Mouse (Mus musculus) mouse embryonic stem cell (cell line): ENCODE data around the gene Fam49a.

ENCODE experiments used
- in situ Hi-C, 2 experiments: fragments of 300-500 bp; cut with MboI; formaldehyde crosslinking; loops; 1 replicate in 1 of 2; 3 replicates in 1 of 2; pipeline ENCODE4 v1.14.3; 2019 to 2020; ENCODE audit warnings: low sequenced_read_pairs in 2 of 2, low pct_unique_long_range_greater_than_20kb in 1 of 2, mixed read lengths in 1 of 2; ENCODE audit not compliant: unreplicated experiment in 1 of 2

Gene Fam49a

DNA sequence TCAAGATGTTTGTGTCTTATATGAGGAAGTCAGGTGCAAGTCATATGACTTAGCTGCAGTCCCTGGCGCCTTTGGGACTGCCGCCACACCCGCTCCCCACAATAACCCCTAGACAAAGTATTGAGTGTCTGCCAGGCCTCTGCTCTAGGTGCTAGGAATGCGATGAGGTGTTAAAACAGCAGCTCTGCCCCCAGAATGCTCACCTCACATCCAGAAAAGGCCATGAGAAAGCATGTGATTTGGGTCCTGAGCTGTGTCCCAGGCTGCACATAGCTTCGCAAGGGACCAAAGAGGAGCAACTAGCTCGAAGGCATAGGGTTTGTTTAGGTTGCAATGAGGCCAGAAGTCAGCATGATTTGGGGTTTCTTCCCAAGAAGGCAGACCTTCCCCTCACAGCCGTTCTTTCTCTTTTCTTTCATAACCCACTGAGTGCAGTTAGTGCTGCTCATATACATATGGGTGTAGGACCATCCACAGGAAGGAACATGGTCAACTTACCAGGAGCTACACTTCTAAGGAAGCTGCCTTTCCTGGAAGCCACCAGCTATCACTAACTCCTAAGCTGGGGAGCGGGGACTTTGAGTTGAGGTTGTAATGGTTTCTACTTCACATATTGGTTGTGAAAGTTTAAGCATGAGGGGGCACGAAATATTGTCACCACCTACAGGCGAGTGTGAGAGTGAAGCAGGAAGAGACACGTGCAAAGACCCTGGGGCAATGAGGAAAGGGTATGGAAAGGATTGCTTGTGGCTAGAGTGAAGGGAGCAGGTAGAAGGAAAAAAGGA is 71.8 kb downstream of the Fam49a start:
- in situ Hi-C loops, result no loop called here

DNA sequence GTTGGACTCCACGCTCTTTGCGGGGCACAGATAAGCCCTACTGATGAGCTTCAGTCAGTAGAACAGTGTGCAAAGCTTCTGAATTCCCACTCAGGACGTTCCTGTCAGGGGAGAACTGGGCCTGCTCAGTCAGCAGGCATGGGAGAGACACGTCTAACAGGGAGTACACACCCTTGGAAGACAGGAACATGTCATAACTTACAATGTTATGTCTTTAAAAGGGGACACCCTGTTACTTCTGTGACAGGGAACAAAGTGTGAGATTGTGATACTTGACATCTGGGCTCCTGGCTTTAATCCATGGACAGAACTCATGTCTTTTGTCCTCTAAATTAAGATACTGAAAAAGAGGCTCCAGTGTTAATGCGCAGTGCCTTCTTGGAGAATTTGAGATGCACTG is 72.5 kb downstream of the Fam49a start:
- in situ Hi-C loops, result no loop called here

- in situ Hi-C loops, result no loop called here
Observed at GRCm38 (mm10) chr12:12335566-12335965, 73.6 kb downstream of the Fam49a start.

DNA sequence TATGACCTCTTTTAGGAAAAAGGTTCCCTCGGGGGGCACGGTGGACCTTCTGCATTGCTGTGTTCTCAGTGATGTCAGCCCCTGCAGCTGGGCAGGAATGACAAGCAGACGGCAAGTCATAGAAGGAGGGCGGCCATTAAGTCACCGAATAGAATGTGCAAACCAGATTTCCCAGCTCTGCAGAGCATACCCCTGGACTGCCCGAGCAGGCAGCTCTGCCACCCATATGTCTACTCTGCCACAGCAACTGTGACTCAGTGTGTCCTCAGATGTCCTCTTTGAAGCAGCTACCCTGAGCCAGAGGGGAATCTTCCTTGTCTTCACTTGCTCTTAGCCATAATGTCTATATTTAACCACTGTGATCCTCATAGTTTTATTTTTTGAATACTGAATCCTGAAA is 75.4 kb downstream of the Fam49a start:
- in situ Hi-C loops, result no loop called here

- in situ Hi-C loops, result no loop called here
Observed at GRCm38 (mm10) chr12:12343320-12343719, 81.4 kb downstream of the Fam49a start.

- in situ Hi-C loops, result no loop called here
Observed at GRCm38 (mm10) chr12:12348625-12349024, 86.7 kb downstream of the Fam49a start.

- in situ Hi-C loops, result no loop called here
Observed at GRCm38 (mm10) chr12:12349645-12350288, 87.8 kb downstream of the Fam49a start.

- in situ Hi-C loops, result no loop called here
Observed at GRCm38 (mm10) chr12:12351816-12352552, 90.0 kb downstream of the Fam49a start.

GRCm38 (mm10) chr12:12354115-12354653 is 92.2 kb downstream of the Fam49a start:
- in situ Hi-C loops, result no loop called here

DNA sequence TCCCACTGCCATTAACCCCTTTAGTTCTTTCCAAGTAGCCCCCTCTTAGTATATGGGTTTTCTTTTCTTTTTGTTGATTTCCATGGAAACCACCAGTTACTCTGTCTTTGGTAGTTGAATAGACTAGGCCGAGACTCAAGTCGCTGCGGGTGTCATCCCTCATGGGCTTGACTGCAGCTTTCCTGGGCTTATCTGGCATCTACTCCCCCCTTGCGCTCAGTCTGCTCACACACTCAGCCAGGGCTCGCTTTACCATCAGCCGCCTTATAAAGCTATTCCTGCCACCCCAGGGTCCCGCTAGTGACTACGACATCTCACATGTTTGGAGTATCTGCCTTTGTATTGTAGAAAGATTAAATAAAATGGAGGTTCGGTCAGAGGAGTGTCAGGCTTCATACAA is 94.1 kb downstream of the Fam49a start:
- in situ Hi-C loops, result no loop called here

DNA sequence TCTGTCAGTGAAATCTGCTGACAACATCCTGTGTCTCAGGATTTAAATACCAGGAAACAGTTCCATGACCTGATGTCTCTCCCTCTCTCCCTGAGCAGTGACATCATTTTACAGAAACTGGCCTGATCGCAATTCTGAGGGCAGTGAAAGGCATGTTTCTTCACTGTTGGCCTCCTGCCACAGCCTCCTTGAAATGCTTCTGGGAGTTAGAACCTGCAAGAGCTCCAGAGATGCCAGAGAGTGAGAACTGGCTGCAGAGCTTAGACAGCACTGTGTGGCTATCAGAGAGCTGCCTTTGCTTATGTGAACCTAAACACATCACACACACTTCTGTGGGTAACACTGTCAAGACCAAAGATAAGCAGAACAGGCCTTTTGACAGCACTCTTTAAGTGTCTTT is 94.5 kb downstream of the Fam49a start:
- in situ Hi-C loops, result no loop called here

DNA sequence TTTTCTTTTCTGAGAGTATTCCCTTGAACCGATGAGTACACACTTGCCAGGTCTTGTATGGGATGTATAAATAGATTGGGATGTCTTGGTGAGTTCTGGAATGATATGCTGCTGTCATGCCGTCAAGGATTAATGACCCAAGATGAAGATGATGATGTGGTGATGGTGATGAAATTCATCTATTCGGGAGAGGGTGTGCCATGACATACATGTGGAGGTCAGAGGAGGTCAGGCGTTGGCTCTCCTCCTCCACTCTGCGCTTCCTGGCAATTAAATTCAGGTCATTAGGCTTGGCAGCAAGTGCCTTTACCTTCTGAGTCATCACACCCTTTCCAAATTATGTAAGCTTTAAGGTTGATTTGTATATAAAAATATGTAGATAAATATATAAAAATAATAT is 95.0 kb downstream of the Fam49a start:
- in situ Hi-C loops, result no loop called here

GRCm38 (mm10) chr12:12359923-12360322 is 98.0 kb downstream of the Fam49a start:
- in situ Hi-C loops, result no loop called here

DNA sequence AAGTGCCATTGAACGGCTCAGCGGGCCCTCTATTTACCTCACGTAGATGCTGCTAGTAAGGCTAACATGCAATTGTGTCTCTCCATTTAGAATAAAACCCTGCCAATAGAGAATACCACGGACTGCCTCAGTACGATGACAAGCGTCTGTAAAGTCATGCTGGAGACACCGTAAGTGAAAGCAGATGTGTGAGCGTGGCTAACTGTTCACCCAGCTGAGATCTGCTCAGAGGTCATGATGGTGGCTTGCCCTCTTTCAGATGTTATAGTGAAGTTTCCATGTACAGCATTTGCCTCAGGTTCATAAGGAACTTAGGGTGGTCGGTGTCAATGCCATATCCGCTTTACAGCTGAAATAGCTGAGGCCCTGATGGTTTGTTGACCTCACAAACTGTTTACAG is 100.4 kb downstream of the Fam49a start:
- in situ Hi-C loops, result no loop called here

- in situ Hi-C loops, result no loop called here
Observed at GRCm38 (mm10) chr12:12364201-12364600, 102.3 kb downstream of the Fam49a start.

GRCm38 (mm10) chr12:12367423-12367822 is 105.5 kb downstream of the Fam49a start:
- in situ Hi-C loops, result no loop called here

GRCm38 (mm10) chr12:12373111-12373862 is 111.3 kb downstream of the Fam49a start:
- in situ Hi-C loops, result no loop called here

GRCm38 (mm10) chr12:12379056-12379455 is 117.1 kb downstream of the Fam49a start:
- in situ Hi-C loops, result no loop called here

DNA sequence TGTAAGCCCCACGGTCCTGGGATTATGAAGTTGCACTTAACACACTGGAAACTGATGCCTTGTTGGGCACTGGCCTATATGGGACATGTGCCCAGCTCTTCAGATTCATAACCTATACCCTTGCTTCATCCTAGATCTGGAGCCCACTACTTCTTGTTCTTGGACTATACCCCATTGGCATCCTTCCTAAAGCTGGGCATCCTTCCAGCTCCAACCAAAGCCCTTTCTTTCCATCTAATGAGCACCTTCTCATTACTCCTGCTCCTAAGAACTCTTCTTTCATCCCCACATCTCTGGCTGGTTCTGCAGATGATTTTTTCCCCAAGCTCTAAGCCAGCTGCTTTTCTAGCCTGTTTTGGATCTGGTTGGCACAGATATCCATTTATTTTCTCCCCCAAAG is 127.3 kb downstream of the Fam49a start:
- in situ Hi-C loops, result no loop called here
